8 mouse cellular contexts compared by ENCODE assay signal in genomic region chr1:179061759-179062168, GRCm38 (mm10).
DNase-seq lines count a peak whose midpoint lies in the region; ATAC-seq and TF ChIP-seq lines count a peak whose summit lies in the region.

No protein-coding gene starts in this region.

- 3% methylated on average over 9 of the region's 9 CpGs for WGBS in embryonic facial prominence, embryonic 15.5 days
- WGBS in large intestine, adult 2 months, result 4% methylated on average over 9 of the region's 9 CpGs
- 11% methylated on average over 9 of the region's 9 CpGs for whole genome bisulfite sequencing in stomach, postnatal 0 days

- ATAC-seq in embryonic facial prominence, embryonic 15.5 days (ENCODE audit: insufficient number of reproducible peaks, low FRiP score, low TSS enrichment, low read depth), result no peak
- ATAC-seq in megakaryocyte-erythroid progenitor cell, adult 5-6 weeks (replicated peaks; ENCODE audit: low FRiP score, low TSS enrichment, poor library complexity, severe bottlenecking), result peak; percentile 53
- peak; percentile 62; the same call in 1 of the 2 replicates for ATAC-seq in stomach, postnatal 0 days (ENCODE audit: low FRiP score, low TSS enrichment)

- no peak overlapping the region for H3K4me2 ChIP-seq in embryonic facial prominence, embryonic 15.5 days (replicated peaks)
- H3K4me2 ChIP-seq in stomach, postnatal 0 days (replicated peaks; ENCODE audit: low read depth), result no peak overlapping the region

- no peaks in the 10 kb centered on the region for H3K36me3 ChIP-seq in embryonic facial prominence, embryonic 15.5 days
- no peaks in the 10 kb centered on the region for H3K36me3 ChIP-seq in stomach, postnatal 0 days (ENCODE audit: control insufficient read depth, insufficient read depth, low read length)

- peaks cover 38% of the 10 kb centered on the region for H3K4me1 ChIP-seq in embryonic facial prominence, embryonic 15.5 days
- peaks cover 9% of the 10 kb centered on the region; the same call in 1 of the 2 replicates for H3K4me1 ChIP-seq in stomach, postnatal 0 days (replicated peaks; ENCODE audit: control insufficient read depth, insufficient read depth)

- H3K9me3 ChIP-seq in embryonic facial prominence, embryonic 15.5 days (replicated peaks), result no peaks in the 10 kb centered on the region
- no peaks in the 10 kb centered on the region for H3K9me3 ChIP-seq in stomach, postnatal 0 days (ENCODE audit: control insufficient read depth, low read length)

- H3K4me3 ChIP-seq in embryonic facial prominence, embryonic 15.5 days (replicated peaks), result no peak overlapping the region
- no peak overlapping the region for H3K4me3 ChIP-seq in stomach, postnatal 0 days (ENCODE audit: low read depth, low read length)

- no peak for TF ChIP-seq EP300 in stomach, postnatal 0 days (optimal IDR thresholded peaks at IDR 0.05)

- peak; percentile 96 for DNase-seq in MN1 (ENCODE audit: low spot score)
- DNase-seq in adrenal gland, postnatal 14 days, result peak; percentile 89
- DNase-seq in heart, postnatal 10 days, result peak; percentile 92 to 94
- peak; percentile 68 for DNase-seq in large intestine, adult 2 months (ENCODE audit: low read depth, low spot score)
- peak; percentile 80 for DNase-seq in stomach, postnatal 0 days (ENCODE audit: low spot score)
- DNase-seq in left cerebral cortex, postnatal 25 days (ENCODE audit: low spot score in 2 of 2), result no peak

- no peak for TF ChIP-seq CTCF in stomach, postnatal 0 days (IDR thresholded peaks at IDR 0.05; ENCODE audit: low read depth)

- intact Hi-C loops in heart, postnatal 10 days (cut with DNase I), result no loop called here
- intact Hi-C loops in left cerebral cortex, postnatal 25 days (cut with DNase I), result no loop called here

- H3K27me3 ChIP-seq in embryonic facial prominence, embryonic 15.5 days, result no peaks in the 10 kb centered on the region
- no peaks in the 10 kb centered on the region for H3K27me3 ChIP-seq in stomach, postnatal 0 days (ENCODE audit: control insufficient read depth, insufficient read depth, low read length)

- H3K27ac ChIP-seq in embryonic facial prominence, embryonic 15.5 days (replicated peaks), result peak overlapping the region; percentile 74
- H3K27ac ChIP-seq in stomach, postnatal 0 days (replicated peaks), result no peak overlapping the region

- H3K9ac ChIP-seq in embryonic facial prominence, embryonic 15.5 days, result no peak overlapping the region
- H3K9ac ChIP-seq in stomach, postnatal 0 days (ENCODE audit: low read length), result no peak overlapping the region

Comparison
In these comparisons a context has a peak if more than half of its experiments do, and no peak if none do; other contexts are left out.
1. DNase-seq: peak in MN1 (single experiment), adrenal gland, postnatal 14 days (single experiment), heart, postnatal 10 days (2 of 2), large intestine, adult 2 months (single experiment) and stomach, postnatal 0 days (single experiment); none in left cerebral cortex, postnatal 25 days (0 of 2).